Mouse (Mus musculus) frontal cortex, postnatal 25 days (tissue): Measurements from ENCODE around the gene Gosr1.
"Not testable (repeated sequence)": the region's sequence is repeated elsewhere in the genome, so short reads cannot be mapped to it uniquely, and the experiment has no call there.

Experiments used
- DNase-seq, 2 experiments: peaks; one replicate each; pipeline ENCODE4 v3.0.0; 2022; ENCODE audit warnings: low spot score in 2 of 2

The Gosr1 gene

GRCm38 (mm10) chr11:76735753-76736324 lies 27.5 kb downstream of the Gosr1 start:
- DNase-seq, result no peak

- no peak for DNase-seq
These were observed 28.8 kb downstream of the Gosr1 start for GRCm38 (mm10) chr11:76734560-76734959.

- no peak for DNase-seq
These were observed 32.7 kb downstream of the Gosr1 start for GRCm38 (mm10) chr11:76730650-76731049.

GRCm38 (mm10) chr11:76728093-76728492 lies 35.3 kb downstream of the Gosr1 start:
- no peak for DNase-seq

GRCm38 (mm10) chr11:76723911-76724310 lies 39.5 kb downstream of the Gosr1 start:
- no peak for DNase-seq

- DNase-seq, result no peak
These were observed 46.4 kb downstream of the Gosr1 start for GRCm38 (mm10) chr11:76717000-76717399.

- DNase-seq, result no peak
These were observed 53.5 kb downstream of the Gosr1 start for GRCm38 (mm10) chr11:76709625-76710452.

GRCm38 (mm10) chr11:76708881-76709280 lies 54.5 kb downstream of the Gosr1 start:
- no peak for DNase-seq

- DNase-seq, result no peak
These were observed 55.3 kb downstream of the Gosr1 start for GRCm38 (mm10) chr11:76708066-76708465.

GRCm38 (mm10) chr11:76707656-76708055 lies 55.7 kb downstream of the Gosr1 start:
- DNase-seq, result no peak

GRCm38 (mm10) chr11:76699626-76700025 lies 63.8 kb downstream of the Gosr1 start:
- no peak for DNase-seq

GRCm38 (mm10) chr11:76695810-76696209 lies 67.6 kb downstream of the Gosr1 start:
- DNase-seq, result no peak

GRCm38 (mm10) chr11:76692096-76692495 lies 71.3 kb downstream of the Gosr1 start:
- no peak for DNase-seq

- no peak for DNase-seq
These were observed 77.8 kb downstream of the Gosr1 start for GRCm38 (mm10) chr11:76685604-76686003.

GRCm38 (mm10) chr11:76679508-76679907 lies 83.9 kb downstream of the Gosr1 start, which contains the start of gene Trarg1:
Gene Trarg1, plus strand, starts transcription at chr11:76679808.
- DNase-seq, result not testable (repeated sequence)
